Mouse (Mus musculus) olfactory bulb, adult 2 months (tissue): ENCODE results near the gene Gch1.

ENCODE experiments used
- CTCF ChIP-seq: fragments of 200-500 bp; IDR thresholded peaks from 2 replicates; pipeline ENCODE4 v1.5.1; 2012; ENCODE audit warnings: low read depth, mild to moderate bottlenecking, low read length, moderate library complexity; ENCODE audit not compliant: insufficient read depth
- POLR2A ChIP-seq: fragments of 200-500 bp; IDR thresholded peaks from 2 replicates; pipeline ENCODE4 v1.6.1; 2012; ENCODE audit warnings: mild to moderate bottlenecking, low read depth, low read length, moderate library complexity; ENCODE audit not compliant: insufficient read depth

DNA sequence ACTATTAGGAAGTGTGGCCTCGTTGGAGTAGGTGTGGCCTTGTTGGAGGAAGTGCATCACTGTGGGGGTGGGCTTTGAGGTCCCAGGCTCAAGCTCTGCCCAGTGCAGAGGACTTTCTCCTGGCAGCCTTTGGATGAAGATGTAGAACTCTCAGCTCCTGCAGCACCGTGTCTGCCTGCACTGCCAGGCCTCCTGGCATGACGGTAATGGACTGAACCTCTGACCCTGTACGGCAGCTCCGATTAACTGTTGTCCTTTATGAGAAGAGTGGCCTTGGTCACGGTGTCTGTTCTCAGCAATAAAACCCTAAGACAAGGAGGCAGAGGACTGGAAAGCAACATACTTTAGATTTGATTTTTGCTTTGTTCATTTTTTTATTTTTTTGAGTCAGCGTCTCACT, 47.3 kb upstream of the Gch1 start:
- no peak for TF ChIP-seq CTCF
- TF ChIP-seq POLR2A, result no peak
